Mouse (Mus musculus): ENCODE measurements around the gene Ccdc51.

DNA sequence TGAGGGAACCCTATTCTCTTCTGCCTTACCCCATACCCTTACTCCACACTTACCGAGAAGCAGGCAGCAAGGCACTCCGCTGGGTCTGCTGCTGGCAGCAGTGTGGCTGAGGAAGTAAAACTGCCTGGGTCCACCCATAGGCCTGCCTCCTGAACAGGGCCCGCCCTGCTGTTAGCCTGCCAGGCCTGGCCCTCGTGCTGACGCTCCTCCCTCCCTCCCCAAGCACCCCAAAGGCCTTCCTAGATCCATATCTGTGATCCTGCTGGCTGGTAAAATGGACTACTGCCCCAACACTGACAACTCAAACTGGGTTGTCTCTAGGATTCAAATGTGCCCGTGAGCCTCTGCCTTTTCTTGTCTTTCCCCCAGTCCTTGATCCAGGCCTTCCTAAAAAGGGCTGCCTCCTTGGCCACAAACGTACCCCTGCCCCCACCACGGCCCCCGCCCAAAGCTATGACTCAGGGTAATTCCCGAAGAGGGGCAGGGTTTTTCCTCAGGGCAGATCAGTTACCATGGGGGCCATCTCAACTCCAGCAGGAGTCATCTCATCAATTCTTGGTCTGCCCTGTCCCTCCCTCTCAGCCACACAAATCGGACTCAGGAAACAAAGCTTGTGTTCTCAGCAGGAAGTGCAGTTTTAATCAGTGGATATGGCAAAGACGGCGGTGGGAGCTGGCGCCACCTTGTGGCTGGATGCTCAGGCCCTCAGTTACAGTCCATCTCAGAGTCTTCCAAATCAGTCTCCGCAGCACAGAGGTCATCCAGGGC lies 23.0 kb upstream of the Ccdc51 start, which contains the start of gene Trex1:
- TF ChIP-seq CTCF (IDR thresholded peaks at IDR 0.05; ENCODE audit: borderline replicate concordance, insufficient read depth, low read depth, low read length) = peak; percentile 95
- peak; percentile 36; the same call in 1 of the 2 replicates for TF ChIP-seq POLR2A (IDR thresholded peaks at IDR 0.05; ENCODE audit: borderline replicate concordance, insufficient read depth, low read length)
